ENCODE assay signal across 23 mouse cellular contexts in the genomic region with DNA sequence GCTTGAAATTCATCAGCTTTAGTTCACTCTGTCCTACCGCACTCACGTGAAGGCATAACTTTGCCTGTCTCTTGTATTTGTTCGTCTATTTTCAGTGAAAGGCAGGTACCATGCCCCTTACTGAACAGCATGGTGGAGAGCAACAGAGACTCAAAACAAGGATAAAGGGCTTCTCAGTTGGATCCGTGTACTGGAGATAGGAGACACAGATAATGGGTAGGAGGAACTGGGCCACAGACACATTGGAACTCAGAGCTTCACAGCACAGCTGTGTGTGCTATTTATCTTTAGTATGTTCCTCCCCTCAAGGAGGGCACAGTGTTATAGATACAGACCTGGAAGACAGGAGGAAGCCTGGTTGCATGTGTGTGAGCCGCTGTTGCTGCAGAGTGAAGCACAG.
A peak's percentile ranks its signal among the peaks of the same experiment; 100 is the strongest.
DNase-seq lines count a peak whose midpoint lies in the region; ATAC-seq and TF ChIP-seq lines count a peak whose summit lies in the region.
"Had no signal": no experiment of that assay in that cellular context is flagged by ENCODE, and none has a peak within 500 bp of the region (broad histone marks: within the 10 kb centered on the region; RNA-seq: fewer than 3 reads in every experiment).

No protein-coding gene starts in this region.

- no peak overlapping the region for H3K9ac ChIP-seq in MEL (ENCODE audit: control insufficient read depth, low read depth, low read length, poor library complexity, severe bottlenecking)
- H3K9ac ChIP-seq in midbrain, embryonic 15.5 days = no peak overlapping the region

- WGBS in bone marrow, adult 2 months = 73% methylated on average over 5 of the region's 5 CpGs
- WGBS in midbrain, embryonic 15.5 days = 85% methylated on average over 5 of the region's 5 CpGs

- no peak for TF ChIP-seq POLR2A in MEL (IDR thresholded peaks at IDR 0.05; ENCODE audit: control insufficient read depth in 1 of 2, insufficient read depth in 1 of 2, low read depth in 1 of 2, low read length in 2 of 2, poor library complexity in 1 of 2)
- TF ChIP-seq POLR2A in bone marrow, adult 2 months (IDR thresholded peaks at IDR 0.05; ENCODE audit: borderline replicate concordance, control insufficient read depth, low read depth, low read length) = no peak

- H3K4me1 ChIP-seq in MEL (ENCODE audit: control insufficient read depth in 1 of 2, insufficient read depth in 2 of 2, low read length in 2 of 2) = peaks cover 0 to 25% of the 10 kb centered on the region in 2 experiments; a peak in 3 of 4 replicates
- peaks cover 3% of the 10 kb centered on the region; the same call in 1 of the 2 replicates for H3K4me1 ChIP-seq in bone marrow, adult 2 months (ENCODE audit: control insufficient read depth, insufficient read depth, low read length)
- no peaks in the 10 kb centered on the region for H3K4me1 ChIP-seq in midbrain, embryonic 15.5 days

- H3K36me3 ChIP-seq in MEL (ENCODE audit: control insufficient read depth in 1 of 2, insufficient read depth in 2 of 2, low read length in 2 of 2) = peaks cover 0 to 15% of the 10 kb centered on the region in 2 experiments; a peak in 2 of 4 replicates
- no peaks in the 10 kb centered on the region for H3K36me3 ChIP-seq in midbrain, embryonic 15.5 days (replicated peaks)
- H3K36me3 ChIP-seq: G1E had no signal

- TF ChIP-seq RAD21 in MEL (IDR thresholded peaks at IDR 0.05; ENCODE audit: low read depth, low read length) = no peak

- no peak overlapping the region; a peak in 1 of 4 replicates for H3K4me3 ChIP-seq in MEL (ENCODE audit: control insufficient read depth in 1 of 2, insufficient read depth in 1 of 2, low read depth in 2 of 2, low read length in 2 of 2)
- no peak overlapping the region for H3K4me3 ChIP-seq in bone marrow, adult 2 months (replicated peaks; ENCODE audit: control insufficient read depth, low read depth, low read length)
- H3K4me3 ChIP-seq in midbrain, embryonic 15.5 days = no peak overlapping the region

- no peaks in the 10 kb centered on the region for H3K9me3 ChIP-seq in MEL (replicated peaks; ENCODE audit: insufficient read depth, low read length)
- no peaks in the 10 kb centered on the region for H3K9me3 ChIP-seq in midbrain, embryonic 15.5 days
- H3K9me3 ChIP-seq: G1E had no signal

- H3K4me2 ChIP-seq in midbrain, embryonic 15.5 days = no peak overlapping the region

- no peaks in the 10 kb centered on the region for H3K27me3 ChIP-seq in MEL (ENCODE audit: control insufficient read depth in 1 of 2, insufficient read depth in 2 of 2, low read length in 2 of 2)
- H3K27me3 ChIP-seq in midbrain, embryonic 15.5 days (replicated peaks) = no peaks in the 10 kb centered on the region
- H3K27me3 ChIP-seq: CH12.LX, Patski had no signal

- peak; percentile 52 to 67; a peak in 2 of 4 replicates for TF ChIP-seq EP300 in MEL (IDR thresholded peaks at IDR 0.05; ENCODE audit: low read depth in 1 of 2, low read length in 2 of 2)

- DNase-seq in frontal cortex, adult 2 months (ENCODE audit: extremely low spot score in 1 of 2, low spot score in 1 of 2) = no peak
- peak; percentile 64 for DNase-seq in MEL (ENCODE audit: low read depth, low spot score)
- no peak for DNase-seq in cerebellum, adult 9-10 months
- DNase-seq: adrenal gland, adult 2 months; adrenal gland, adult 8-10 months; adrenal gland, postnatal 10 days; adrenal gland, postnatal 14 days; adrenal gland, postnatal 25 days; adrenal gland, postnatal 36 days; B cell, adult 2 months; cerebellum, adult 11 months; cerebellum, adult 11-12 months; cerebellum, adult 18-20 months; cerebellum, adult 2 months; cerebellum, adult 8-10 months had no signal

- ATAC-seq in frontal cortex, adult (ENCODE audit: low TSS enrichment) = 0 out of 2 replicates have a peak, but pooled peaks have one; percentile 4
- no peak for ATAC-seq in midbrain, embryonic 15.5 days (replicated peaks)
- ATAC-seq: activated CD4-positive, CD25-positive, alpha-beta regulatory T cell, adult 4 months; CD4-positive, CD25-positive, alpha-beta regulatory T cell, adult 4 months; Patski had no signal

- no peak for TF ChIP-seq CTCF in MEL (IDR thresholded peaks at IDR 0.05 in 2 of 3, conservative IDR thresholded peaks at IDR 0.05 in 1 of 3; ENCODE audit: control insufficient read depth in 1 of 3, insufficient read depth in 1 of 3, low read depth in 2 of 3, low read length in 3 of 3, poor library complexity in 1 of 3, severe bottlenecking in 1 of 3)
- no peak for TF ChIP-seq CTCF in bone marrow, adult 2 months (IDR thresholded peaks at IDR 0.05; ENCODE audit: control insufficient read depth, insufficient read depth, low read length)

- H3K79me2 ChIP-seq in MEL (ENCODE audit: control insufficient read depth, insufficient read depth, low read length, poor library complexity) = no peaks in the 10 kb centered on the region

- H3K27ac ChIP-seq in MEL (ENCODE audit: control insufficient read depth, low read depth, low read length) = no peak overlapping the region
- peak overlapping the region; percentile 14; the same call in 1 of the 2 replicates for H3K27ac ChIP-seq in bone marrow, adult 2 months (ENCODE audit: control insufficient read depth, insufficient read depth, low read depth, low read length, poor library complexity)
- no peak overlapping the region for H3K27ac ChIP-seq in midbrain, embryonic 15.5 days

TF ChIP-seq in MEL, 35 proteins besides CTCF, POLR2A, EP300 and RAD21:
- TF ChIP-seq NRF1 (IDR thresholded peaks at IDR 0.05; ENCODE audit: insufficient read depth, low read depth, low read length, poor library complexity, severe bottlenecking) = no peak
- no peak for TF ChIP-seq ZC3H11A (IDR thresholded peaks at IDR 0.05; ENCODE audit: low read depth, low read length)
- no peak for TF ChIP-seq MYC (IDR thresholded peaks at IDR 0.05; ENCODE audit: low read depth, low read length)
- peak; percentile 60; the same call in 1 of the 2 replicates for TF ChIP-seq TCF12 (IDR thresholded peaks at IDR 0.05; ENCODE audit: low read depth, low read length)
- peak; percentile 39; the same call in 1 of the 2 replicates for TF ChIP-seq RCOR1 (IDR thresholded peaks at IDR 0.05; ENCODE audit: low read depth, low read length)
- no peak for TF ChIP-seq MEF2A (IDR thresholded peaks at IDR 0.05; ENCODE audit: extremely low read depth, insufficient replicate concordance, low read depth, low read length, poor library complexity, severe bottlenecking)
- no peak for TF ChIP-seq MAFK (IDR thresholded peaks at IDR 0.05; ENCODE audit: borderline replicate concordance, low read depth, low read length)
- no peak for TF ChIP-seq NELFE (IDR thresholded peaks at IDR 0.05; ENCODE audit: low read depth, low read length)
- TF ChIP-seq JUND (IDR thresholded peaks at IDR 0.05; ENCODE audit: low read depth, low read length) = no peak
- TF ChIP-seq USF1 (IDR thresholded peaks at IDR 0.05; ENCODE audit: low read depth, low read length) = no peak
- no peak for TF ChIP-seq CHD2 (IDR thresholded peaks at IDR 0.05; ENCODE audit: low read length)
- no peak for TF ChIP-seq USF2 (IDR thresholded peaks at IDR 0.05; ENCODE audit: borderline replicate concordance in 1 of 2, insufficient read depth in 1 of 2, low read depth in 1 of 2, low read length in 2 of 2)
- no peak for TF ChIP-seq ELF1 (IDR thresholded peaks at IDR 0.05; ENCODE audit: low read depth, low read length)
- TF ChIP-seq ZKSCAN1 (IDR thresholded peaks at IDR 0.05; ENCODE audit: low read depth, low read length) = no peak
- peak; percentile 59 for TF ChIP-seq ETS1 (IDR thresholded peaks at IDR 0.05; ENCODE audit: low read depth, low read length)
- no peak for TF ChIP-seq POLR2AphosphoS5 (IDR thresholded peaks at IDR 0.05; ENCODE audit: borderline replicate concordance, low read depth, low read length)
- TF ChIP-seq SMC3 (IDR thresholded peaks at IDR 0.05; ENCODE audit: low read depth, low read length) = no peak
- no peak for TF ChIP-seq GABPA (IDR thresholded peaks at IDR 0.05; ENCODE audit: low read depth, low read length)
- no peak for TF ChIP-seq POLR2AphosphoS2 (IDR thresholded peaks at IDR 0.05; ENCODE audit: low read length)
- no peak for TF ChIP-seq MAX (IDR thresholded peaks at IDR 0.05; ENCODE audit: low read length)
- TF ChIP-seq TAL1 (IDR thresholded peaks at IDR 0.05; ENCODE audit: low read length) = peak; percentile 30
- TF ChIP-seq MYB (IDR thresholded peaks at IDR 0.05; ENCODE audit: low read depth, low read length) = no peak
- TF ChIP-seq BHLHE40 (IDR thresholded peaks at IDR 0.05; ENCODE audit: borderline replicate concordance, low read depth, low read length) = peak; percentile 62; the same call in 1 of the 2 replicates
- no peak for TF ChIP-seq CHD1 (IDR thresholded peaks at IDR 0.05; ENCODE audit: low read depth, low read length)
- no peak for TF ChIP-seq ZNF384 (IDR thresholded peaks at IDR 0.05; ENCODE audit: low read depth, low read length)
- TF ChIP-seq MXI1 (IDR thresholded peaks at IDR 0.05; ENCODE audit: low read depth, low read length) = no peak
- no peak for TF ChIP-seq UBTF (IDR thresholded peaks at IDR 0.05; ENCODE audit: borderline replicate concordance, insufficient read depth, low read depth, low read length)
- no peak for TF ChIP-seq SIN3A (IDR thresholded peaks at IDR 0.05; ENCODE audit: low read length)
- peak; percentile 86 for TF ChIP-seq GATA1 (IDR thresholded peaks at IDR 0.05; ENCODE audit: low read depth, low read length)
- TF ChIP-seq E2F4 (IDR thresholded peaks at IDR 0.05; ENCODE audit: borderline replicate concordance, low read depth, low read length) = no peak
- TF ChIP-seq KAT2A (conservative IDR thresholded peaks at IDR 0.05; ENCODE audit: low read depth, low read length) = no peak
